Mouse (Mus musculus): ENCODE data around the gene Ttyh1. TPM values are rescaled to one million over a fixed set of nuclear protein-coding genes. Genes with fewer than 3 reads are reported as not detected.

The Ttyh1 gene
- total RNA-seq (2023) = not detected in 2 replicates

DNA sequence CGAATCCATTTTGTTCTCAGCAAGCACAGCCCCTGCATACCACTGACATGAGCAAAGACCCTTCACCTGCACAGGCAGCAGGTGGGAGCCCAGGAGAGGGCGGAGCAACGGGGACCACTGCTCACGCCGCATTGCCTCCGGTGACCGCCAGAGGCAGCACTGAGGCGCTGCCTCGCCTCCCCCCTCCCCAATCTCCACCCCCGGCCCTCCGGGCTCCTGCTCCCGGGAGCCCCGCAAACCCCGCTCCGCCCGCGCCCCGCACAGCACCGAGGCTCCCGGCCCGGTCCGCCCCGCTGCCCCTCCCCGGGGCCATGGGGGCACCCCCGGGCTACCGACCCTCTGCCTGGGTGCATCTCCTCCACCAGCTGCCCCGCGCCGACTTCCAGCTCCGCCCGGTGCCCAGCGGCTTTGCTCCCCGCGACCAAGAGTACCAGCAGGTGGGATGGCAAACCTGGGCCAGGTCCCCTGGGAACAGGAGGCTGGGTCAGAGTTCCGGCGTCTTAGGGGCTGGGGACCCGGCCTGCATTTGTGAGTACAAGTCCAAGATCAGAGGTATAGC lies at the start of gene Ttyh1:
Gene Ttyh1 (plus strand): TSS at position 65 of the 559 bp plus-strand sequence.

DNA sequence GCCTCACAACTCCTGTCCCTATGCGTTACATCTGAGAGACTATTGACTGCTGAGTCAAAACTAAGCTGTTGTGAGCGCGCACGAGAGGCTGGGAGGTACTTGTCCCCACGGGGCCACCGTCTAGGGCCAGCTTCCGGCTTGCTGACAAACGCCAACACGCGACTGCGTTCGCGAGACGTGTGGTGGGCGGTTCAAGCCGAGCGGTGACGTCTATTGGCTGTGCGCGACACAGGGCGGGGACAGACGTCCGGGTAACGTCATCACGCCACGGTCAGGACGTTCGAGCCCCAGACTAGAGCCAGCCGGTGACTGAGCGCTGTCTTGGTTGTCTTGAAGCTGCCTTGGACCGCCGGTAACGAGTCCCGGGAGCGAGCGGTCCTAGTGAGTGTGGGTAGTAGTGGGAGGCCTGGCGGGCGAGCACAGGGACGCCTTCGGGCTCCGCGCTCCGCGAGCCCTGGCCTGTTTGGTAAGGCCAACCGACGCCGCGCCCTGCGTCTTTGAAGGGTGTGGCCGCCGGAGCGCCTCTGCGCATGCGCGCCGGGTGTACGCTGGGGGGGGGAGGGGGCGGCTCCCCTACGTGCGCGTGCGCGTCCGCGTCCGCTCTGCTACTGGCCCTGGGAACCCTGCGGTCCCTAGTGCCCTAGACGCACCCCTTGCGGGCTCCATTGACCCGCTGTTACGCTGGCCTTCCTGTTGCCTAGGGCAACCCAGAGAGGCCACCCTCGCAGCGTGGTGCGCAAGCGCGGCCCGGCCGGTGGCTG lies 17.7 kb downstream of the Ttyh1 start, which contains the start of gene Leng8:
Gene Leng8 (plus strand): TSS at position 269 of the 761 bp plus-strand sequence.

DNA sequence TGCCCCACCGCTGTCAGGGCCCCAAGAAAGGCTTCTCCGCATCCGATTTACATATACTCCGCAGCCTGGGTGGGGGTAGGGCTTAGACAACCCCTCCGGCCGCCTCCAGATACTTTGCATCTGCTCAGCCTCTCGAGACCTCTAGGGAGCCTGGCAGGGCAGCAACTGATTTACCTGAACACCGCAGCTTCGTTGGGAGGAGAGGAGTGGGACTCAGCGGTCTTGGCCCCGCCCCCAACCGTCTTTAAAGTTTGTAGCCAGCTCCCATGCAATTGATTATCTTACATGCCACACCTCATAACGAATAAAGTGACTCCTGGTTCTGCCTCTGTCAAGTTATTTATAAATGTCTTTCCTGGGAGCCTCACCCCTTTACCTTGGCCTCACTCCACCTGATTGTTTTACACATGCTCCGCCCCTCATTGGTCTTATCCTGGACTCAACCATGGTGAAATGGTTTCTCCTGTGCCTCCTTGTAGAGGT lies 30.9 kb downstream of the Ttyh1 start, which contains the start of gene Leng9:
Gene Leng9 (minus strand): TSS at position 316 of the 483 bp plus-strand sequence.

DNA sequence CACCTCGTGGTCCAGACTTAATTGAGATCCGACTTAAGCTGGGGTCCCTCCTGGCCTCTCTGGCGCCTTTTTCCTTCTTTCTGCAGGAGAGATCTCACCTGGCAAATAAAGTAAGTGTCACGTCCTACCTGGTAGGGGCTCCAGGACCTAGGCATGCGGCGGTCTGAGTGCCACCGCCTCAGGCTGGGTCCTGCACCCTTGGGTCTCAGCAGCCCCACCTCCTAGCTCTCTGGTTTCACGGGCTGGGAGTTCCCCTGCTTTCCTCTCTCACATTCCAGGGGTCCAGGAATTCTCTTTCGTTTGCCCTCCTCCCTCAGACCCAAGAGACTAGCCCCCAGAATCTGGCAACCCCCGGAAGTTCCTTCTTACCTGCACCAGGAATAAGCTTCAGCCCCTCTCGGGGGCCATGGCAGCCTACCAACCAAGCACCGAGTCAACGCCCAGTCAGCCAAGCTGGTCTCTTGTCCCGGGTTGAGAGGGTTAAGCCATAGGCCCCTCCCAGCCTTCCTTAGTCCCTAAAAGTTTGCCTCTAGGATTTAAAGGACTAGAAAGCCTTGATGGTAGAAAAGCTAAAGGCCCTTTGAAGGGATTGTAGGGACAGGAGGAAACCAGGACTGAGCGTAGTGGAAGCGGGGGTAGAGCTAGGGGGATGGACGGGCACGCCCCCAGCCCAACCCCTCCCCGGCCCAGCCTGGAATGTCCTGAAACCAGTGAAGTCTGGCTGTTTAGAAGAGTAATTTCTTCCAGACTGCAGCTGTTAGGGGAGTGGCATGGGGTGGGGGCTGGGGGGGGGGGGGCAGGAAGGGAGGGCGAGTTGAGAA lies 45.1 kb downstream of the Ttyh1 start, which contains the start of gene Cdc42ep5:
Gene Cdc42ep5 (minus strand): TSS at position 771 of the 821 bp plus-strand sequence.

Other genes starting within 250 kb of the Ttyh1 start
- gene Gm14548, start 221.3 kb upstream of the Ttyh1 start, total RNA-seq (2023) = 135 and 156 TPM in 2 replicates
- 99.8 and 101 TPM in 2 replicates for gene Lilra6, start 203.9 kb upstream of the Ttyh1 start, total RNA-seq (2023)
- 12.9 and 20.1 TPM in 2 replicates for gene Lair1, start 56.2 kb upstream of the Ttyh1 start, total RNA-seq (2023)
- gene Leng8, start 17.6 kb downstream of the Ttyh1 start, total RNA-seq (2023) = 286 and 437 TPM in 2 replicates
- 2.8 and 3.7 TPM in 2 replicates for gene Leng9, start 31.0 kb downstream of the Ttyh1 start, total RNA-seq (2023)
- gene Cdc42ep5, start 45.5 kb downstream of the Ttyh1 start, total RNA-seq (2023) = not detected in 2 replicates
- gene Lilra5, start 118.3 kb downstream of the Ttyh1 start, total RNA-seq (2023) = not detected in 2 replicates
- not detected in 2 replicates for gene Ncr1, start 218.3 kb downstream of the Ttyh1 start, total RNA-seq (2023)

All from neutrophil, adult 65 days (primary cell).